Comparison of ENCODE assay signal across 9 mouse cellular contexts in genomic region chr2:137942753-137943152, GRCm38 (mm10).
DNase-seq lines count a peak whose midpoint lies in the region; ATAC-seq lines count a peak whose summit lies in the region.
"Had no signal": no experiment of that assay in that cellular context is flagged by ENCODE, and none has a peak within 500 bp of the region (broad histone marks: within the 10 kb centered on the region; RNA-seq: fewer than 3 reads in every experiment).

No protein-coding gene starts in this region.

- H3K4me3 ChIP-seq in intestine, embryonic 14.5 days (ENCODE audit: low read depth, low read length): no peak overlapping the region
- no peak overlapping the region for H3K4me3 ChIP-seq in intestine, embryonic 16.5 days (ENCODE audit: low read length)
- no peak overlapping the region for H3K4me3 ChIP-seq in intestine, embryonic 15.5 days (replicated peaks)
- no peak overlapping the region for H3K4me3 ChIP-seq in midbrain, embryonic 11.5 days (ENCODE audit: low read depth, low read length)
- H3K4me3 ChIP-seq: myocyte had no signal

- H3K27ac ChIP-seq in intestine, embryonic 14.5 days (ENCODE audit: low read depth): no peak overlapping the region
- no peak overlapping the region for H3K27ac ChIP-seq in intestine, embryonic 16.5 days (ENCODE audit: low read length)
- H3K27ac ChIP-seq in intestine, embryonic 15.5 days: no peak overlapping the region
- no peak overlapping the region for H3K27ac ChIP-seq in midbrain, embryonic 11.5 days (ENCODE audit: low read depth, low read length)

- peak; percentile 89 for DNase-seq in intestine, embryonic 14.5 days (ENCODE audit: low spot score)
- peak; percentile 57 for DNase-seq in cerebellum, adult 9-11 months
- DNase-seq in frontal cortex, postnatal 36 days (ENCODE audit: low spot score in 2 of 2): peak; percentile 82 to 92
- peak; percentile 75 to 85 for DNase-seq in left cerebral cortex, postnatal 10 days (ENCODE audit: extremely low spot score in 1 of 2, low spot score in 2 of 2)
- DNase-seq in midbrain, embryonic 11.5 days (ENCODE audit: low spot score, missing footprints): peak; percentile 98
- DNase-seq in splenic B cell, adult 2 months (ENCODE audit: low read depth, low spot score): peak; percentile 15

- no peak overlapping the region for H3K4me2 ChIP-seq in intestine, embryonic 14.5 days (ENCODE audit: low read length)
- no peak overlapping the region for H3K4me2 ChIP-seq in intestine, embryonic 16.5 days (ENCODE audit: low read depth, low read length)
- no peak overlapping the region for H3K4me2 ChIP-seq in intestine, embryonic 15.5 days (replicated peaks)
- H3K4me2 ChIP-seq in midbrain, embryonic 11.5 days: no peak overlapping the region

- no peaks in the 10 kb centered on the region for H3K36me3 ChIP-seq in intestine, embryonic 14.5 days (ENCODE audit: control insufficient read depth, insufficient read depth, low read length)
- no peaks in the 10 kb centered on the region for H3K36me3 ChIP-seq in intestine, embryonic 16.5 days (ENCODE audit: control insufficient read depth, insufficient read depth, low read length)
- H3K36me3 ChIP-seq in intestine, embryonic 15.5 days: no peaks in the 10 kb centered on the region
- H3K36me3 ChIP-seq in midbrain, embryonic 11.5 days (ENCODE audit: control insufficient read depth, insufficient read depth, low read length): no peaks in the 10 kb centered on the region
- no peaks in the 10 kb centered on the region for H3K36me3 ChIP-seq in splenic B cell, adult 2 months (ENCODE audit: control insufficient read depth, insufficient read depth, low read length, poor library complexity, severe bottlenecking)

- no peaks in the 10 kb centered on the region for H3K9me3 ChIP-seq in intestine, embryonic 14.5 days (ENCODE audit: control insufficient read depth, low read length)
- H3K9me3 ChIP-seq in intestine, embryonic 16.5 days (ENCODE audit: control insufficient read depth, low read length): no peaks in the 10 kb centered on the region
- no peaks in the 10 kb centered on the region for H3K9me3 ChIP-seq in intestine, embryonic 15.5 days
- no peaks in the 10 kb centered on the region for H3K9me3 ChIP-seq in midbrain, embryonic 11.5 days (ENCODE audit: control insufficient read depth, low read length)

- intact Hi-C loops in left cerebral cortex, postnatal 10 days (cut with DNase I): loop anchor here (2.0 to 5.0 kb wide), 2 partner anchors 828 to 1025 kb away; no protein-coding TSS in a partner anchor

- H3K9ac ChIP-seq in intestine, embryonic 14.5 days (ENCODE audit: low read length): no peak overlapping the region
- no peak overlapping the region for H3K9ac ChIP-seq in intestine, embryonic 16.5 days (ENCODE audit: low read depth, low read length)
- no peak overlapping the region for H3K9ac ChIP-seq in intestine, embryonic 15.5 days
- H3K9ac ChIP-seq in midbrain, embryonic 11.5 days (ENCODE audit: low read length): no peak overlapping the region

- H3K4me1 ChIP-seq in intestine, embryonic 14.5 days (replicated peaks; ENCODE audit: control insufficient read depth, insufficient read depth, low read length): no peaks in the 10 kb centered on the region
- H3K4me1 ChIP-seq in intestine, embryonic 16.5 days (ENCODE audit: control insufficient read depth, insufficient read depth, low read length): 0 out of 2 replicates have a peak, but pooled peaks cover 3% of the 10 kb centered on the region
- H3K4me1 ChIP-seq in intestine, embryonic 15.5 days (replicated peaks): no peaks in the 10 kb centered on the region
- H3K4me1 ChIP-seq in midbrain, embryonic 11.5 days (ENCODE audit: control insufficient read depth, insufficient read depth, low read length): peaks cover 14% of the 10 kb centered on the region

- no peaks in the 10 kb centered on the region for H3K27me3 ChIP-seq in intestine, embryonic 14.5 days (replicated peaks; ENCODE audit: control insufficient read depth, insufficient read depth, low read length)
- no peaks in the 10 kb centered on the region for H3K27me3 ChIP-seq in intestine, embryonic 16.5 days (replicated peaks; ENCODE audit: control insufficient read depth, insufficient read depth, low read length)
- no peaks in the 10 kb centered on the region for H3K27me3 ChIP-seq in intestine, embryonic 15.5 days (replicated peaks)
- H3K27me3 ChIP-seq in midbrain, embryonic 11.5 days (ENCODE audit: control insufficient read depth, insufficient read depth, low read length): no peaks in the 10 kb centered on the region
- H3K27me3 ChIP-seq in splenic B cell, adult 2 months (ENCODE audit: control insufficient read depth, insufficient read depth, low read length, poor library complexity, severe bottlenecking): no peaks in the 10 kb centered on the region

- 8% methylated on average over 7 of the region's 7 CpGs for WGBS in intestine, embryonic 14.5 days
- WGBS in intestine, embryonic 16.5 days: 7% methylated on average over 7 of the region's 7 CpGs
- 8% methylated on average over 7 of the region's 7 CpGs for WGBS in intestine, embryonic 15.5 days
- 8% methylated on average over 7 of the region's 7 CpGs for WGBS in midbrain, embryonic 11.5 days

- no peak for ATAC-seq in intestine, embryonic 14.5 days (replicated peaks; ENCODE audit: low FRiP score, low TSS enrichment, low read depth)
- ATAC-seq in intestine, embryonic 16.5 days: no peak
- peak; percentile 75 for ATAC-seq in intestine, embryonic 15.5 days
- ATAC-seq in midbrain, embryonic 11.5 days (ENCODE audit: low FRiP score): peak; percentile 15; the same call in 1 of the 2 replicates

Comparison
In these comparisons a context has a peak if more than half of its experiments do, and no peak if none do; other contexts are left out.
1. ATAC-seq: peak in intestine, embryonic 15.5 days (single experiment) and midbrain, embryonic 11.5 days (single experiment); none in intestine, embryonic 14.5 days (single experiment) and intestine, embryonic 16.5 days (single experiment).
2. DNase-seq: peak in every context shown above with its lines; median percentile 98 in midbrain, embryonic 11.5 days; 89 in intestine, embryonic 14.5 days; 87 in frontal cortex, postnatal 36 days; 80 in left cerebral cortex, postnatal 10 days; 57 in cerebellum, adult 9-11 months; 15 in splenic B cell, adult 2 months.